Mouse (Mus musculus) spleen, postnatal 10 days (tissue): ENCODE results near the gene Nkx6-1.

ENCODE experiments used
- DNase-seq, 2 experiments: peaks; one replicate each; pipeline ENCODE4 v3.0.0; 2021 to 2022; ENCODE audit warnings: low spot score in 2 of 2

The Nkx6-1 gene

GRCm38 (mm10) chr5:101664945-101665615 is at the start of gene Nkx6-1:
Gene Nkx6-1, minus strand, starts transcription at chr5:101664996.
- DNase-seq: peak in 1 of 2 experiments; percentile 39

GRCm38 (mm10) chr5:101713064-101713613 is 48.3 kb upstream of the Nkx6-1 start:
- DNase-seq: no peak

GRCm38 (mm10) chr5:101703374-101704260 is 38.8 kb upstream of the Nkx6-1 start:
- no peak for DNase-seq

GRCm38 (mm10) chr5:101702636-101703035 is 37.8 kb upstream of the Nkx6-1 start:
- no peak for DNase-seq

- no peak for DNase-seq
Measured at GRCm38 (mm10) chr5:101700607-101701006, 35.8 kb upstream of the Nkx6-1 start.

GRCm38 (mm10) chr5:101688581-101688980 is 23.8 kb upstream of the Nkx6-1 start:
- no peak for DNase-seq

- no peak for DNase-seq
Measured at GRCm38 (mm10) chr5:101683340-101683739, 18.5 kb upstream of the Nkx6-1 start.

GRCm38 (mm10) chr5:101680338-101680737 is 15.5 kb upstream of the Nkx6-1 start:
- DNase-seq: no peak

- no peak for DNase-seq
Measured at GRCm38 (mm10) chr5:101669381-101669780, 4.6 kb upstream of the Nkx6-1 start.

GRCm38 (mm10) chr5:101668475-101668874 is 3.7 kb upstream of the Nkx6-1 start:
- no peak for DNase-seq

- no peak for DNase-seq
Measured at GRCm38 (mm10) chr5:101668028-101668427, 3.2 kb upstream of the Nkx6-1 start.

GRCm38 (mm10) chr5:101667263-101667990 is 2.6 kb upstream of the Nkx6-1 start:
- no peak for DNase-seq

GRCm38 (mm10) chr5:101666713-101667112 is 1.9 kb upstream of the Nkx6-1 start:
- DNase-seq: no peak

- DNase-seq: no peak
Measured at GRCm38 (mm10) chr5:101666091-101666490, 1.3 kb upstream of the Nkx6-1 start.

- DNase-seq: peak in 1 of 2 experiments; percentile 17
Measured at GRCm38 (mm10) chr5:101664423-101664921, 324 bp downstream of the Nkx6-1 start.

GRCm38 (mm10) chr5:101663621-101664422 is 974 bp downstream of the Nkx6-1 start:
- no peak for DNase-seq

GRCm38 (mm10) chr5:101663176-101663575 is 1.6 kb downstream of the Nkx6-1 start:
- peak in 1 of 2 experiments; percentile 18 for DNase-seq

GRCm38 (mm10) chr5:101662485-101662884 is 2.3 kb downstream of the Nkx6-1 start:
- DNase-seq: no peak

- DNase-seq: no peak
Measured at GRCm38 (mm10) chr5:101661561-101662211, 3.1 kb downstream of the Nkx6-1 start.

GRCm38 (mm10) chr5:101660666-101661065 is 4.1 kb downstream of the Nkx6-1 start:
- no peak for DNase-seq
